Mouse (Mus musculus) liver, embryonic 14.5 days (tissue): Measurements from ENCODE around the gene Chid1.

Experiments used
- CTCF ChIP-seq: IDR thresholded peaks from 2 replicates; pipeline ENCODE4 v1.5.1; 2016; ENCODE audit warnings: antibody characterized with exemption, low read depth, control low read depth
- EP300 ChIP-seq: IDR thresholded peaks from 2 replicates; pipeline ENCODE4 v1.6.1; 2016; ENCODE audit warnings: antibody characterized with exemption, low read depth

GRCm38 (mm10) chr7:141575481-141575880 is 35.8 kb upstream of the Chid1 start:
- TF ChIP-seq CTCF (no peak), EP300 (no peak)
